Comparison of ENCODE assay signal across 20 mouse cellular contexts in the genomic region with DNA sequence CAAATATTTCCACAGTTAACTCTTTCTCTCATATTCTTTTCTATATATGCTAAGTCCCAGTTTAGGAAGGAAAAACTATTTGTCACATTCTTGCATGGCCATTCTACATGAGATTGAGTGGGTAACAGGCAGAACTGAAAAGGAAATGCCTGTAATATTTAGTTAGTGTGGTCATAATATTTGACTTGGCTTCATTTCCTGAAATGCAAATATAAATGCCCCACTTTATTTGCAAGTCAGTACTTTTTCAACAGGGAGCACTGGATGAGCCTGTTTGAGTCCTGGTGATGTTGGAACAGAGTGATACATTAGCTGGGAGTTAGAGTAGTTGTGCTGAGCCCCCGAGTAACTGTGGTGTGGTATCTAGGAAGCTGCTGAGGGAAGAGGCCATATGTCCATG.
DNase-seq lines count a peak whose midpoint lies in the region; ATAC-seq and TF ChIP-seq lines count a peak whose summit lies in the region.
"Had no signal": no experiment of that assay in that cellular context is flagged by ENCODE, and none has a peak within 500 bp of the region (broad histone marks: within the 10 kb centered on the region; RNA-seq: fewer than 3 reads in every experiment).

No protein-coding gene starts in this region.

- no peak for TF ChIP-seq EP300 in liver, postnatal 0 days (IDR thresholded peaks at IDR 0.05; ENCODE audit: low read depth)

- no peak overlapping the region for H3K9ac ChIP-seq in embryonic facial prominence, embryonic 14.5 days (ENCODE audit: low read depth, low read length)
- H3K9ac ChIP-seq in liver, postnatal 0 days (replicated peaks), result no peak overlapping the region
- no peak overlapping the region for H3K9ac ChIP-seq in liver, embryonic 12.5 days
- H3K9ac ChIP-seq: forebrain, embryonic 12.5 days; heart, embryonic 12.5 days; hindbrain, embryonic 14.5 days had no signal

- H3K27me3 ChIP-seq in embryonic facial prominence, embryonic 14.5 days (replicated peaks; ENCODE audit: control insufficient read depth, insufficient read depth, low read length), result no peaks in the 10 kb centered on the region; the same call in 1 of the 2 replicates
- H3K27me3 ChIP-seq in embryonic facial prominence, embryonic 10.5 days (replicated peaks; ENCODE audit: low read depth, poor library complexity, severe bottlenecking), result 0 out of 2 replicates have a peak, but pooled peaks cover 7% of the 10 kb centered on the region
- no peaks in the 10 kb centered on the region for H3K27me3 ChIP-seq in liver, postnatal 0 days (ENCODE audit: insufficient read depth, low read length)
- 0 out of 2 replicates have a peak, but pooled peaks cover 4% of the 10 kb centered on the region for H3K27me3 ChIP-seq in liver, embryonic 12.5 days (replicated peaks)
- H3K27me3 ChIP-seq: forebrain, embryonic 12.5 days; heart, embryonic 12.5 days had no signal

- H3K36me3 ChIP-seq in embryonic facial prominence, embryonic 14.5 days (ENCODE audit: control insufficient read depth, insufficient read depth, low read length), result no peaks in the 10 kb centered on the region
- H3K36me3 ChIP-seq in embryonic facial prominence, embryonic 10.5 days (replicated peaks), result no peaks in the 10 kb centered on the region
- H3K36me3 ChIP-seq in liver, postnatal 0 days (replicated peaks; ENCODE audit: insufficient read depth, low read length), result no peaks in the 10 kb centered on the region
- H3K36me3 ChIP-seq in liver, embryonic 12.5 days, result no peaks in the 10 kb centered on the region
- H3K36me3 ChIP-seq: forebrain, embryonic 12.5 days; heart, embryonic 12.5 days; hindbrain, embryonic 10.5 days had no signal

- no peak overlapping the region for H3K4me2 ChIP-seq in embryonic facial prominence, embryonic 14.5 days (ENCODE audit: low read depth, low read length)
- H3K4me2 ChIP-seq in liver, postnatal 0 days (ENCODE audit: low read depth, low read length), result no peak overlapping the region
- H3K4me2 ChIP-seq in liver, embryonic 12.5 days, result no peak overlapping the region
- H3K4me2 ChIP-seq: forebrain, embryonic 12.5 days; heart, embryonic 12.5 days; hindbrain, embryonic 14.5 days had no signal

- H3K4me3 ChIP-seq in embryonic facial prominence, embryonic 14.5 days (ENCODE audit: low read depth, low read length), result no peak overlapping the region
- no peak overlapping the region for H3K4me3 ChIP-seq in embryonic facial prominence, embryonic 10.5 days
- H3K4me3 ChIP-seq in liver, postnatal 0 days (ENCODE audit: low read depth, low read length), result no peak overlapping the region
- H3K4me3 ChIP-seq in liver, embryonic 12.5 days, result no peak overlapping the region
- H3K4me3 ChIP-seq: forebrain, embryonic 12.5 days; heart, adult 2 months; heart, embryonic 12.5 days; hindbrain, embryonic 10.5 days had no signal

- no peaks in the 10 kb centered on the region for H3K9me3 ChIP-seq in embryonic facial prominence, embryonic 14.5 days (ENCODE audit: control insufficient read depth, low read length)
- H3K9me3 ChIP-seq in embryonic facial prominence, embryonic 10.5 days, result no peaks in the 10 kb centered on the region
- H3K9me3 ChIP-seq in liver, postnatal 0 days (ENCODE audit: low read length), result no peaks in the 10 kb centered on the region
- no peaks in the 10 kb centered on the region for H3K9me3 ChIP-seq in liver, embryonic 12.5 days (replicated peaks)
- H3K9me3 ChIP-seq: forebrain, embryonic 12.5 days; heart, embryonic 12.5 days; hindbrain, embryonic 10.5 days had no signal

- TF ChIP-seq CTCF in liver, postnatal 0 days (IDR thresholded peaks at IDR 0.05; ENCODE audit: low read depth), result no peak

- ATAC-seq in embryonic facial prominence, embryonic 14.5 days (ENCODE audit: low read depth), result no peak
- peak; percentile 48; the same call in 1 of the 2 replicates for ATAC-seq in liver, postnatal 0 days
- ATAC-seq in liver, embryonic 12.5 days, result no peak
- no peak for ATAC-seq in megakaryocyte, adult 5-6 weeks (ENCODE audit: poor library complexity, severe bottlenecking)
- ATAC-seq: forebrain, embryonic 16.5 days had no signal

- H3K27ac ChIP-seq in embryonic facial prominence, embryonic 14.5 days (replicated peaks; ENCODE audit: low read depth, low read length), result no peak overlapping the region
- H3K27ac ChIP-seq in embryonic facial prominence, embryonic 10.5 days (replicated peaks), result no peak overlapping the region
- H3K27ac ChIP-seq in liver, postnatal 0 days (ENCODE audit: low read depth), result no peak overlapping the region
- no peak overlapping the region for H3K27ac ChIP-seq in liver, embryonic 12.5 days
- H3K27ac ChIP-seq: forebrain, embryonic 12.5 days; heart, adult 2 months; hindbrain, embryonic 10.5 days; hindbrain, embryonic 14.5 days had no signal

- DNase-seq in embryonic facial prominence, embryonic 14.5 days (ENCODE audit: low spot score), result peak; percentile 0
- no peak for DNase-seq in embryonic facial prominence, embryonic 10.5 days (ENCODE audit: low spot score)
- DNase-seq in liver, postnatal 0 days, result no peak
- peak; percentile 11 for DNase-seq in 3T3-L1 (ENCODE audit: low read depth, low spot score)
- DNase-seq in lung, postnatal 25 days (ENCODE audit: low spot score), result peak; percentile 13
- no peak for DNase-seq in thymus, postnatal 10 days (ENCODE audit: low spot score in 2 of 2)
- DNase-seq: adrenal gland, adult 2 months; adrenal gland, postnatal 25 days; cerebellum, adult 18-20 months; cerebellum, adult 9-11 months; cerebellum, postnatal 36 days; gastrocnemius, postnatal 14 days; heart, adult 2 months had no signal

- 63% methylated on average over 1 of the region's 1 CpGs for WGBS in embryonic facial prominence, embryonic 14.5 days
- 92% methylated on average over 1 of the region's 1 CpGs for WGBS in embryonic facial prominence, embryonic 10.5 days
- 45% methylated on average over 1 of the region's 1 CpGs for WGBS in liver, postnatal 0 days (ENCODE audit: insufficient replicate concordance)
- 44% methylated on average over 1 of the region's 1 CpGs for WGBS in liver, embryonic 12.5 days (ENCODE audit: insufficient replicate concordance)

- H3K4me1 ChIP-seq in embryonic facial prominence, embryonic 14.5 days (ENCODE audit: control insufficient read depth, insufficient read depth, low read length), result no peaks in the 10 kb centered on the region
- no peaks in the 10 kb centered on the region for H3K4me1 ChIP-seq in embryonic facial prominence, embryonic 10.5 days
- no peaks in the 10 kb centered on the region for H3K4me1 ChIP-seq in liver, postnatal 0 days (ENCODE audit: insufficient read depth)
- no peaks in the 10 kb centered on the region for H3K4me1 ChIP-seq in liver, embryonic 12.5 days
- H3K4me1 ChIP-seq: forebrain, embryonic 12.5 days; heart, embryonic 12.5 days; hindbrain, embryonic 10.5 days had no signal

Comparison
In these comparisons a context has a peak if more than half of its experiments do, and no peak if none do; other contexts are left out.
1. DNase-seq: peak in embryonic facial prominence, embryonic 14.5 days (single experiment), 3T3-L1 (single experiment) and lung, postnatal 25 days (single experiment); none in embryonic facial prominence, embryonic 10.5 days (single experiment), liver, postnatal 0 days (single experiment) and thymus, postnatal 10 days (0 of 2).